Mouse (Mus musculus): ENCODE results near the gene Olfr222.
"Not testable (repeated sequence)": the region's sequence is repeated elsewhere in the genome, so short reads cannot be mapped to it uniquely, and the experiment has no call there.

Gene Olfr222

DNA sequence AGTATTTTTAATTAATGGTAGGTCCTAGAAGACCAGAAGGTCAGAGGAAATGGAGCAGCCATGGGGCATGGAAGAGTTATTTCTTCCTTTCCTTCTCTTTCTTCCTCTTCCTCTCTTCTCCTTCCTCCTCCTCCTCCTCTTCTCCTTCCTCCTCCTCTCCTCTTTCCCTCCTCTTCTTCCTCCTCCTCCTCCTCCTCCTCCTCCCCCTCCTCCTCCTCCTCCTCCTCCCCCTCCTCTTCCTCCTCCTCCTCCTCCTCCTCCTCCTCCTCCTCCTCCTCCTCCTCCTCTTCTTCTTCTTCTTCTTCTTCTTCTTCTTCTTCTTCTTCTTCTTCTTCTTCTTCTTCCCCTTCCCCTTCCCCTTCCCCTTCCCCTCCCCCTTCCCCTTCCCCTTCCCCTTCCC, at the start of gene Olfr222:
Gene Olfr222, minus strand, starts transcription at position 101 of the 400 bp plus-strand sequence.
- DNase-seq, result not testable (repeated sequence)

DNA sequence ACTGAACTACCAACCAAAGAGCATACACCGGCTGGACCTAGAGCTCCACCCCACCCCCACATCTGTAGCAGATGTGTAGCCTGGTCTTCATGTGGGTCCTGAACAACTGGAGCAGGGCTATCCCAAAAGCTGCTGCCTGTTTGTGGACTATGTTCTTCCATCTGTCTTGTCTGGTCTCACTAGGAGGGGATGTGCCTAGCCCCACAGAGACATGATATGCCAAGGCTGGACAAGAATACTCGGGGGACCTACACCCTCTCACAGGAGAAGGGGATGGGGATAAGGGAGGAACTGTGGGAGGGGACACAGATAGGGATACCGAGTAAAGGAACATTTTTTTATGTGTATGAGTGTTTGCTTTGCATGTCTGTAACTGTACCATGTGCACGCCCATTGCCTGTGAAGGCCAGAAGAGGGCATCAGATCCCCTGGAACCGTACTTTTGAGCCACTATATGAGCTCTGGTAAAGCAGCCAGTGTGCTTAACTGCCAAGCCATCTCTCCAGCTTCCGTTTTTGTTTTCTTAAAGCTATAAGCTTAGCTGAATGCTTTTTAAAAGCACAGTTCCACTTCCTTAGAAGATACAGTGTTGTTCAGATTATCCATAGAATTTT, 48.1 kb upstream of the Olfr222 start:
- peak; percentile 56 for DNase-seq

DNA sequence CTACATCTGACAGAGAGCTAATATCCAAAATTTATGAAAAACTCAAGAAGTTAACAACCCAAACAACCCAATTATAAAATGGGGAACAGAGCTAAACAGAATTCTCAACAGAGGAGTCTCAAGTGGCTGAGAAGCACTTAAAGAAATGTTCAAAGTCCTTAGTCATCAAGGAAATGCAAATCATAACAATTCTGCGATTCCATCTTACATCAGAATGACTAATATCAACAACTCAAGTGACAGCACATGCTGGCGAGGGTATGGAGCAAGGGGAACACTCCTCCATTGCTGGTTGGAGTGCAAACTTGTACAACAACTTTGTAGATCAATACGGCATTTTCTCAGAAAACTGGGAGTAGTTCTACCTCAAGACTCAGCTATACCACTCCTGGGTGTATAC, 46.2 kb upstream of the Olfr222 start:
- no peak for DNase-seq

DNA sequence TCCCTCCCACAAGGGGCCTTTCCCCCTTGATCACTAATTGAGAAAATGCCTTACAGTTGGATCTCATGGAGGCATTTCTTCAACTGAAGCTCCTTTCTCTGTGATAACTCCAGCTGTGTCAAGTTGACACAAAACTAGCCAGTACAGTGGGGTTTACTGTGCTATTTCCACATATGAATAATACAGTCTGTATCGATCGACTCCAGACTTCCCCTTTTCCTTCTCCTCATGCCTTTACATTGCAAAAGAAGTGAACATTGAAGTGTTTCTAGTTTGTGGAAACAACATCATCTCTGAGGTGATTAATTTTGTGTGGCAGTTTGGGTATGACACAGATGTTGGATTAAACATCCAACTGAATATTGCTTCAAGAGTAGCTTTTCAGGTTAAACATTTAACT, 41.0 kb upstream of the Olfr222 start:
- not testable (repeated sequence) for DNase-seq

DNA sequence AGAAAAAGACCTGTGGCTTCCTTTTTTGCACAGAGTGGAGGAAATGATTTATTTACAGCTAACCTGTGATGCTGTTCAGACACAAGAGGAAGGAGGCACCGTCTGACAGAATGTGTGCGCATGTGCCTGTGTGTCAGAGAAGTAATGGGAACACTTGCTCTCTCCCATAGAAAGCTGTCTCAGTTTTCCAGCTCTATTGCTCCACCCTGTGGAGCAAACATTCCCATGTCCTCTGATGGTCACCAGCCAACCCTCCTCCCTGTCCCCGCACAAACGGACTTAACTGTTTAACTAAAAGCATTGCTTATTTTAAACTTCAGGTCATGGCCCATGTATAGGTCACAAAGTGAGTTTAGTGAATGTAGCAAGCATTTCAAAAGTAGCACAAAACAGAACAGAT, 38.1 kb upstream of the Olfr222 start:
- peak; percentile 20 for DNase-seq

DNA sequence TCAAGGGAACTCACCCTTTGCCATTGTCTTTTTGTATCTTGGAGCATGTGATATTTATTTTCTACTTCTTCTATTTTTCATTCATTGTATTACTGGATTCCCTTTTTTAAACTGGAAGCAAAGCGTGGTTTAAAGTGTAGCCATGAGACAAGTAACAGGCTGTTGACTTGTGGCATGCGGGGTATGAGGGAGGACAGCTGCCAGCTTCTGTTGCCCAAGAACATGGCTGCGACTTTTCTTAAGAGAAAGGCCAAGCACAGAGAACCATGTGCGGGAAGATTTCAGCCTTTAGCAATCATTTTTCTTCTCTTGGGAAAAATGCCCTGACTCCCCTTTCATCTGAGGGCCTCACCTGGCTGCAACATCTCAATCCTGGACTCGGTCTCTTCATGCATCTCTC, 35.6 kb upstream of the Olfr222 start:
- no peak for DNase-seq

DNA sequence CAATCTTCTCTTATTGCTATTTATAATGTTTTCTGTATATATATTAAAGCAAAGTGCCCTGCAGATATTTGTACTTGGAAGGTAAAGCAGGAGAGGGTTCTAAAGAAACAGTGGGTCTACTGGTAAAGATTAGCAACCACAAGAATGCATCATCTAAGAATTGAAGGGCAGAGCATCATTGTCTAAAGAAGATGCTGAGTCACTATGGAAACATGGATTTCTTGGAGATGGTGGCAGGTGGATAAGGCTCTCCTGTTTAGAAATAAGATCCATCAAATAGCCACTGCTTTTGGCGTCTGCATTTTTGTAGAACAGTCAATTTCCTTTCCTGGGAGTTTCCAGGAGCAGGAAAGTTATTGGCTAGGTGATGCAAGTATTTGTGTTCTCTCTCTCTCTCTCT, 26.3 kb upstream of the Olfr222 start:
- no peak for DNase-seq

DNA sequence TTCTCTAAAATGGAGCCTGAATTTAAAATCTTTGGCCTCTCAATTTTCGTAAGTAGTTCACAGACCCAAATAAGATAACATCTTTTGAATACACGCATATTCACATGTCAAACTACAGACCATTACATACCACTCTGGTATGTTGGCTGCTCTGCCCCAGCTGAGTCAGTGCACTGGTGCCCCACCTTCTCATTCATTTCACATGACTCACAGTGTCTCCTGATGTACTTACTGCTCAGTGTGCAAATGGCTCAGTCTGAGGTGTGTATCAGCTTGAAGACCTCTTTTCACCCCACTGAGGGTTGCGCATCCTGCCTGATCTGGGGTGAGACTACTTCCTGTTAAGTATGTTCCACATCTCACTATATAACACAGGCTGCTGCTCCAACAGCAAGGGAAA, 24.8 kb upstream of the Olfr222 start:
- DNase-seq, result no peak

DNA sequence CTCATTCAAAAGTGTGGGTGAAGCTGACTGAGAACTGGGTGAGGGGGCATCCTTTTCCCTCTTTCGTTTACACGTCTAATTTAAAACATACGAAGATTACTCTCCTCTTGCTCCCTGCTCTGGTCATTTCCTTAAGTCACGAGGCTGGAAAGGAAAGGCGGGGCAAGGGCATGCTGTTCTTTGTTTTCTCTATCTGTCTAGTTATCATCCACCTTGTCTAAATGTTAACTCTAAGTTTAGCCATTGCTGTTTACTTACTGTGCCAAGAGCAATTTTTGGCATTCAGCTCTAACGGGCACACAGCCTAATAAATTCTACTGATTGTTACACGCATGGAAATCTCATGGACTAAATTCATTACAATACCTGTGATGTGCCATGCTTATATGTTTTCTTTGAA, 23.2 kb upstream of the Olfr222 start:
- DNase-seq, result no peak

DNA sequence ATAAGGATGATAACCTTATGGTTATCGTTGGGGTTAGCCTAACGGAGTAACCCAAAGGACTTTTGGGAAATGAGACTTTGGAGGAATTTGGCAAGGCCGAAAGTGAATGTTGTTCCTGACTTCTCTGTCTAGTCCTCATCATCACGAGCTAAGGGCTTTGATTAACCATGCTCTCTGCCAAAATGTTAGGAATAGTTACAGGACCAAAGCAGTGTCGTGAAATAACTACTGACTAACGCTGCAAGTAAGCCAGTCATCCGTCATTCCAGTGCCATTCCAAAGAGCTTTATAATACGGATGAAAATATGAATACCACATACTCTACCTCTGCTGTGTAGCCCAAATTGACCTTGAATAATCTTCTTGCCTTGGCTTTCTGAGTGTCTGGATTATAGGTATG, 20.9 kb upstream of the Olfr222 start:
- DNase-seq, result no peak

DNA sequence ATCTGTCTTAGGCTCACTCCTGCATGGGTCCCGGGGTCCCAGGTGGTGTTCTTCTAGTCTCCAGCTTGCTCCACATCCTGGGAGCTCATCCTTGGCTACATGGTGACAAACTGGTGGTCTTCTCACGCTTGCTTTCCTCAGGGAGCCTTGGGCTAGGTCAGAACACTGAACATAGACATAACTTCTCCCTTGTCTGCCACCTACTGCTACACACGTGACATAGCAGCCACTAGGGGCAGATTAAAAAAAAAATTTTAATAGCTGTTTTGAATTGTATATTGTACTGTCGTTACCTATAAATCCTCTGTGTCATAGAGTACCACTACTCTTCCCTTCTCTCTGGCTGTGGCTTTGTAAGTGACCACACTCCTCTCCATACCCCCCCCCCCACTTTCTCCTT, 20.1 kb upstream of the Olfr222 start:
- no peak for DNase-seq

DNA sequence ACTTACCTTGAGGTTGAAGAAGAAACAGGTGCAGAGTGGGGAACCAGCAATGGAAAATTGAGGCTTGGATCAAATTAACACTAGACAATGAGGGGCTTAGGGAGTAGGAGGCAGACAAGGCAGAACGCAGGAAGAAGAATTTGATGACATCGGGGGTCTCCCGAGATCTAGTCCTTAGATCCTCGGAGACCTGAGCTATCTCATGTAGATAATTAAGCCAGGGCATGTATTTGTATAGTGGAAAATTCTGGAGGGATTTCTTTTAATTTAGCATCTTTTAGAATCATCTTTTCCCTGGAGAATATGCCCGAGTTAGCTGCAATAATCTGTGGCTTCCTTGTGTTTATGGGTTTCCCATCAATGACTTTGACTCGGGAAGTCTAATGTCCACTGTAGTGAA, 17.2 kb upstream of the Olfr222 start, which contains the start of gene Olfr223:
Gene Olfr223, minus strand, starts transcription at position 101 of the 400 bp plus-strand sequence.
- no peak for DNase-seq

DNA sequence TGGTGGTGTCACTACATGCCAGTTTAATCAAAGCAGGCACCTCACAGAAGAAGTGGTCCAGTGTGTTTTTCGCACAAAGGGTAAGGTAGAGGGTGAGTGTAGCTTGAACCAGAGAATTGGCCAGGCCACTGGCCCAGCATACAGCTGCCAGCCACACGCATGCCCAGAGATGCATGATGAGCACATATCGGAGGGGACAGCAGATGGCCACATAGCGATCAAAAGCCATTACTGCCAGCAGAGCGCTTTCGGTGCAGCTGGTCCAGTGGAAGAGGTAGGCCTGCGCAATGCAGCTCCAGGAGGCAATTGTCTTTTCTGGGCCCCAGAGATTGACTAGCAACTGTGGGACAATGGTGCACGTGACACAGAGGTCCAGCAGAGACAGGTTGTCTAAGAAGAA, 13.5 kb upstream of the Olfr222 start:
- DNase-seq, result no peak

DNA sequence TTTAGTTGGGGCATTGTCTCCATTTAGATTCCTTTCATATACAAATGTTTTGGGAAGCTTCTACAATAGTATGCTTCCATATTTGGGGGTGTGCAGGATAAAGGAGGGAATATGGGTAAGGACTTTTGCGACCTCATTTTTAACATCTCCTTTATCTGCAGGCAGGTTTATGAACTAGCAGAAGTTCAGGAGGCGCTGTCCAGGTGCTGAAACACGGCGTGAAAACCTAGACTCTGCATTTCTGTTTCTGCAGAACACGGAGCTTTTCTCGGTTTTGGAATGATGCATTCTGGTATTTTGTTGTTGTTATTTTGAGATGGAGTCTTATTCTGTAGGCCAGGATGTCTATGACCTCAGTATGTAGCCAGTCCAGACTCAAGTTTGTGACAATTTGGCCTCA, 8.5 kb upstream of the Olfr222 start:
- no peak for DNase-seq

DNA sequence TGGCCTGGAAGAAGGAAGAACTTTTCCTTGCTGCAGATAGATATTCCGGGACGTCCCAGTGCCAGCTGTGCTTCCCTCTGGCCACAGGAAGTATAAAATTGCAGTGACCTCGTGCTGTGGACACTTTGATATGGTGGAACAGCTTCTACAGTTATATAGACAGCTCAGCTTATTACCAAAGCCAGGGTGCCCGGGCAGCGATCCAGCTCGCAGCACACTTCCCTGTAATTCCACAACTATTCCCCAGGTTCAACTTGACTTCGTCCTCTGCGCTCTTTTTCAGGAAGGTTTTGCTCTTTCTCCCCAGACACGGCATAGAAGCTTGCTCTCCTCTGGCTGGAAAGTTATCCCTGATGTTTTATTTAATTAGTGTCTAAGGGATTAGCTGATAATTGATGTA, 309 bp downstream of the Olfr222 start:
- DNase-seq, result no peak

DNA sequence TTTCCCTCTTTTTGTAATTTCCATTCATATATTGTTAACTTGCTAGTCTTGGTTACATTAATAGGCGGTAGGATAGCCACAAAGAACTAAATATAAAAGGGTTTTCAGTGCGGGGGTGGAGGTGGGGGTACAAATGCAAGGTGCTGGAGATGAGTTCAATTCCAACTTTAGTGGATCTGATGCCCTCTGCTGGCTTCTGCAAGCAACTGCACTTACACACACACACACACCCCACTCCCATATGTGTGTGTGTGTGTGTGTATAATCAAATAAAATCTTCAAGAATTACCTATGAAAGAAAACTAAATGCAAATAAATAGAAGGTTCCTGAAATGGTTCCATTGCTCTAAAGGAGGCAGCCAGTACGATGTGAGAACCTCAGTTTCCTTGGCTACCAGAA, 6.7 kb downstream of the Olfr222 start:
- peak; percentile 12 for DNase-seq

DNA sequence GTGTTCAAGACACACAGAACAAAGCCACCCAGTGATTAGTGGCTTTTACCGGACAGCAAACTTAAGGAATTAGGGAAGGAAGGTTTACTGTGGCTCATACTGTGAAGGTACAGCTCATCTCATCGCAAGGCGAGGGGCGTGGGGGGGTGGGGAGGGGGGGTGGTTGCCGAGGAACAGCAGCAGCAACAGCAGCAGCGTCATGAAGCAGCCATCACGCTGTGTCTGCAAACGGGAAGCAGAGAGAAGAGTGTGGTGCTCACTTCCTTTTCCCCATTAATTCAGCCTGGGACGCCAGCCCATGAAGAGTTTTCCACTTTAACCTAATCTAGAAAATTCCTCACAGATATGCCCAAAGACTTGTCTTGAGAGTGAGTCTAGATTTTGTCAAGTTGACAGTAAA, 13.2 kb downstream of the Olfr222 start:
- DNase-seq, result no peak

DNA sequence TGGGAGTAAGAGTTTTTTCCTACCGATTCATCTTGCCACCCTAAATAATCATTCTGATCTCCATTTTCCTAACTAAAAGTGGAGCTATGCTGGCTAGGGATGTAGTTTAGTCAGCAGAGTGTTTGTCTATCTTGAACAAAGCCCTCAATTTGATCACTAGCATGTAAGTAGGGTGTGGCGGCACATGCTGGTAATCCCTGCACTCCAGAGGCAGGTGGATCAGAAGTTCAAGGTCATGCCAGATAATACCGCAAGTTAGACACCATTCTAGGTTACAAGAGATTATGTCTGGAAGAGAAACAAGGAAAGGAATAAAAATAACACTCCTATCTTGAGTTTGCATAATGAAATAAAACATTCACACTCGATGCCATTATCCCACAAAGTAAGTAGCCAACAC, 13.7 kb downstream of the Olfr222 start:
- no peak for DNase-seq

DNA sequence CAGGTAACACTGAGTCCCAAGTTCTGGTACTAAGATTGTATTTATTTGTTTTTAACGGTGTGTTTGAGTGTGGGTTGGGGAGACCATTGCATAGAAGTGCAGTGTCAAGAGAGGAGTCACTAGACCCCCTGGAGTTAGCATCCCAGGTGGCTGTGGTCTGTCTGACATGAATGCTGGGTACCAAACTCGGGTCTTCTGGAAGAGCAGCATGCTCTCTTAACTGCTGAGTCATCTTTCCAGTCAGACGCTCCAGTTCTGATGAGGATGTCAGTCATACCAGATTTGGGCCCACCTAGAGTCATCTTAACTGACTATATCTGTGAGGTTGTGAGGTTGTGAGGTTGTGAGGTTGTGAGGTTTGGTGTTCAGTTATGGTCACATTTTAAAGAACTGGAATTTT, 15.1 kb downstream of the Olfr222 start:
- DNase-seq, result no peak

DNA sequence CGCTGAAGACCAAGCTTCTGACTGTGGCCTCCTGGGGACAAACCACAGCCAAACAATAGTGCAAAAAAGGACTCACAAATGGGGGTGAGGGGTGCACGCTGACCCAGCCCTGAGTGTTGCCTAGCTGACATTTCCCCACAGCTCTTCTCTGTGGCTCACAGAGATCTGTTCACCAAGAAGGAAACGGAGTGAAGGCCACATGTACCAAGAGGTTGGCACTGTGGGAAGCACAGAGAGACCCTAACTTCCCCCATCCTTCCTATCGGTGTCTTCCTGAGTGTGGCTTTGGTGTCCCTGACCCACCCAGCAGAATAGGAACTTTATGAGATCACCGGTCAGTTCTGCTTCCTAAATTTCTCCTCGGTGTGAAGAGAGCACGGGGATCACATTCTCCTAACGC, 21.5 kb downstream of the Olfr222 start:
- no peak for DNase-seq

DNA sequence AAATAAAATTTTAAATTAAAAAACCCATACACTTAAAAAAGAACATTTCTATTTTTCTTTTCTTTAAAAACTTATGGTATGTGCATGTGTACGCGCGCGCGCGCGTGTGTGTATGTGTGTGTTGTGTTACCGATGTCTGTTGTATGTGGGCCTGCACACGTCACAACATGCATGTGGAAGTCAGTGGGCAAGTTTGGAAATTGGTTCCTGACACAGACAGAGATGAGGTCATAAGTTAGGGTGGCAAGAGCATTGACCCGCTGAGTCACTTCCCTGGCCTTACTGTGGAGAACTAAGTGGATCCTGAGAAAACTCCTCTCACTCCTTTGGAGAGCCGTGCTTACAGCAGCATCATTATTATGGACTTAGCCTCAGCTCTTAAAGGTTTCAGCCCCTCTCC, 21.9 kb downstream of the Olfr222 start:
- DNase-seq, result no peak

DNA sequence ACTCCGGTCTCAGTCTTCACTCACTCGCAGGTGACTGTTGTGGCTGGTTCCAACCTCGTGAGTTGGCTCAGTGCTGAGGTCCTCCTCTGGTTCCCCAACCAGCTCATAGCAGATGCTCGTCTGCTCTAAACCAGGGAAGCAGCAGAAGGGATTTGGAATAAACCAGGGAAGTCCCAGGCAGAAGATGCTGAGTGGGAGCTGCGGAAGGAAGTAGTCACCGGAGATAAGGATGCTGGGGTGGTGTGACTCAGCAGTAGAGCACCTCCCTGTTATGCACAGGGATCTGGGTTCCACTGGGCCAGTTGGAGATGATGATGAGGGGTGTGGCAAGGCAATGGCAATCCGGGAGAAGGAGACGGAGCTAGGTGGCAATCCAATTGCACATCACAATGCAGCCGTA, 32.0 kb downstream of the Olfr222 start:
- no peak for DNase-seq

DNA sequence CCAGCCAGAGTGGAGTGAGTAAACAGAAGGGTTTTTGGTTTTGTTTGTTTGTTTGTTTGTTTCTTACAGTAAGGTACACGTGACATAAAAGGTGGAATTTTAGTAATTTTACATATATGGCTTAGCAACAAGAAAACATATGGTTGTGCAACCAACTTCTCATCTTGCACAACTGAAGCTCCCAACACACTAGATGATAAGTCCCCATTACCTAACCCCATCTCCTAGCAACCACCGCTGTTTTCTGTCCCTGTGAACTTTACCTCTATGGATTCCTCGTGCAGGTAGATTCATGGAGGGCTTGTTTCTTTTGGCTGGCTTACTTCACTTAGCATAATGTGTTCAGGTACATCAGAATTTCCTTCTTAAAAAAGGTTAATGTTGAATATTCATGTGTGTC, 32.7 kb downstream of the Olfr222 start:
- DNase-seq, result no peak

DNA sequence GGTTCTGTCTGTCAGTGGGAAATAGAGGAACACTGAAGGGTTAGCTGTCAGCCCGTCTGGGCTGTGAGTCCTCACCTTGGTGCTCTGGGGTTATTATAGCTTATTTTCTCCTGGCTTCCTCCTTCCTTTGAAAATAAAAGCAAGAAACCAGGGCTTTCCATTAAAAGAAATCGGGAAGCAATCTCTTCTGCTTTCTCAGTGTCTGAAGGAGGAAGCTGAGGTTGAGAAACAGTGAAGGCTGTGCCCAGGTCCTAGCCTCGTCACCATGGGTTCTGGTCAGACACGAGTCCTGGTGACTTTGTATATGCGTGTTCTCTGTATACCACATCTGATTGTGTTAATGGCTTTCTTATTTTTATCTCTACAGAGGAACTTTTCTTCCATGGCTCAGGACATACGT, 33.6 kb downstream of the Olfr222 start:
- no peak for DNase-seq

DNA sequence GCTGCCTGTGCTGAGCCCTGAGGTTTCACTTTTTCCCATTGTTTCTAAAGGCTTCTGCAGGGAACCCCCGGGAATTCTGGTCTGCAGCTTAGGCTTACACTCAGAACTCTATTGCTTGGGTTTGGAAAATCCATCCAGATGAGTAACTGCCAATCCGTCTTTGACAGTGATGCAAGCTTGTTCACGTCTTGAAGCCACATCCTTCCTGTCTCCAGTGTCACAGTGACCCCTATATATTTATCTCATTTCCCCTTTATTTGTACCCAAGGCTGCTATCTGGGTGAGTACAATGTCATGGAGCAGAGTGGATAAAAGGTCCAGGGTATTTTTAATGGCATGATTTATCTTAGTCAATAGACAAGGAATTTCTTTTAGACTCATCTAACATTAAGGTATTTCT, 34.7 kb downstream of the Olfr222 start, which contains the start of gene Nlrp3:
Gene Nlrp3, plus strand, starts transcription at position 245 of the 400 bp plus-strand sequence.
- no peak for DNase-seq

DNA sequence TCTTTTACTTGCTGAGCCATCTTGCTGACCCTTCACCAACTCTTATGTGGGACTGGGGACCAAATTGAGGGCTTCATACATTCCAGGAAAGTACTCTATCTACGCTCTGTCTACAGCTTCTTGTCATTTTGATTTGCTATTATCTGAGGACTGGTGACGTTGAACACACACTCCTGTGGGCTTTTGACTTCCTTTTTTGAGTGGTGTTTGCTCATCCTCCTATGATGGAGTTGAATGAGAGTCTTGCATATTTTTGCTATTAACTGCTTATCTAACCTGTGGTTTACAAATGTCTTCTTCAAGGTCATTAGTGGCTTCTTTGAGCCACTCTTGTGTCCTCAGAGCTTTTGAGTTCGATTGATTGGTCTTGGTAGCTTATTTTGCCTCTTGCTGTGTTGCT, 35.9 kb downstream of the Olfr222 start:
- no peak for DNase-seq
